In genomic region chr8:122574667-122575251, GRCm38 (mm10) we compare ENCODE assay signal across 8 mouse cellular contexts. TPM values are rescaled to one million over a fixed set of nuclear protein-coding genes. Genes with fewer than 3 reads are reported as not detected.
DNase-seq lines count a peak whose midpoint lies in the region; ATAC-seq and TF ChIP-seq lines count a peak whose summit lies in the region.

No protein-coding gene starts in this region.

- peak overlapping the region; percentile 59 for H3K27ac ChIP-seq in heart, embryonic 11.5 days (ENCODE audit: low read depth, low read length)
- H3K27ac ChIP-seq in ES-E14 (ENCODE audit: insufficient read depth, low read depth, low read length, poor library complexity, severe bottlenecking): peak overlapping the region; percentile 9; the same call in 1 of the 2 replicates
- peak overlapping the region; percentile 54 for H3K27ac ChIP-seq in intestine, embryonic 14.5 days (ENCODE audit: low read depth)
- H3K27ac ChIP-seq in macrophage: peak overlapping the region; percentile 78

- H3K9me3 ChIP-seq in heart, embryonic 11.5 days (replicated peaks; ENCODE audit: control insufficient read depth, low read length): no peaks in the 10 kb centered on the region
- no peaks in the 10 kb centered on the region for H3K9me3 ChIP-seq in ES-E14 (ENCODE audit: control insufficient read depth, insufficient read depth, low read depth, low read length)
- no peaks in the 10 kb centered on the region for H3K9me3 ChIP-seq in intestine, embryonic 14.5 days (ENCODE audit: control insufficient read depth, low read length)

- H3K27me3 ChIP-seq in heart, embryonic 11.5 days (ENCODE audit: control insufficient read depth, insufficient read depth, low read length): no peaks in the 10 kb centered on the region
- H3K27me3 ChIP-seq in intestine, embryonic 14.5 days (replicated peaks; ENCODE audit: control insufficient read depth, insufficient read depth, low read length): no peaks in the 10 kb centered on the region

- peaks cover 48% of the 10 kb centered on the region for H3K79me2 ChIP-seq in macrophage (ENCODE audit: inconsistent target)

- H3K4me2 ChIP-seq in heart, embryonic 11.5 days: peak overlapping the region; percentile 88
- H3K4me2 ChIP-seq in intestine, embryonic 14.5 days (ENCODE audit: low read length): peak overlapping the region; percentile 80

- intact Hi-C loops in gastrocnemius, postnatal 14 days (cut with DNase I; ENCODE audit: low total_unique reads): no loop called here

- peaks cover 34% of the 10 kb centered on the region for H3K36me3 ChIP-seq in heart, embryonic 11.5 days (ENCODE audit: control insufficient read depth, insufficient read depth, low read length)
- H3K36me3 ChIP-seq in ES-E14 (ENCODE audit: control insufficient read depth, insufficient read depth, low read length, poor library complexity, severe bottlenecking) (peaks cover 38% of the 10 kb centered on the region), macrophage (ENCODE audit: inconsistent target) (peaks cover 43% of the 10 kb centered on the region)
- peaks cover 41% of the 10 kb centered on the region for H3K36me3 ChIP-seq in intestine, embryonic 14.5 days (ENCODE audit: control insufficient read depth, insufficient read depth, low read length)

- ATAC-seq in heart, embryonic 11.5 days (replicated peaks; ENCODE audit: insufficient number of reproducible peaks, low FRiP score, low TSS enrichment): no peak
- peak; percentile 16; the same call in 1 of the 2 replicates for ATAC-seq in intestine, embryonic 14.5 days (replicated peaks; ENCODE audit: low FRiP score, low TSS enrichment, low read depth)
- ATAC-seq in activated CD4-positive, CD25-positive, alpha-beta regulatory T cell, adult 4 months: no peak

- in situ Hi-C loops in ES-E14 (cut with MboI; ENCODE audit: low sequenced_read_pairs in 2 of 2, unreplicated experiment in 2 of 2): no loop called here

- peaks cover 35% of the 10 kb centered on the region for H3K4me1 ChIP-seq in heart, embryonic 11.5 days (ENCODE audit: control insufficient read depth, insufficient read depth, low read length)
- H3K4me1 ChIP-seq in ES-E14 (ENCODE audit: control insufficient read depth in 2 of 2, insufficient read depth in 2 of 2, low read length in 2 of 2, poor library complexity in 1 of 2): peaks cover 9 to 27% of the 10 kb centered on the region in 2 experiments; a peak in 3 of 4 replicates
- peaks cover 33% of the 10 kb centered on the region for H3K4me1 ChIP-seq in intestine, embryonic 14.5 days (replicated peaks; ENCODE audit: control insufficient read depth, insufficient read depth, low read length)

- WGBS in heart, embryonic 11.5 days (ENCODE audit: insufficient replicate concordance): 15% methylated on average over 10 of the region's 10 CpGs
- WGBS in intestine, embryonic 14.5 days: 24% methylated on average over 10 of the region's 10 CpGs
- 79% methylated on average over 10 of the region's 10 CpGs for WGBS in macrophage (ENCODE audit: missing documents)

- DNase-seq in heart, adult 9 months (ENCODE audit: low spot score in 2 of 2): no peak
- DNase-seq in ES-E14 (ENCODE audit: low read depth, low spot score): no peak
- no peak for DNase-seq in intestine, embryonic 14.5 days (ENCODE audit: low spot score)
- DNase-seq in spleen, postnatal 14 days (ENCODE audit: low spot score in 2 of 2): no peak
- no peak for DNase-seq in gastrocnemius, postnatal 14 days

- H3K4me3 ChIP-seq in heart, embryonic 11.5 days (ENCODE audit: low read depth, low read length): 0 out of 2 replicates have a peak overlapping the region, but pooled peaks have one; percentile 8
- H3K4me3 ChIP-seq in ES-E14 (ENCODE audit: insufficient read depth in 1 of 2, low read depth in 1 of 2, low read length in 2 of 2, poor library complexity in 1 of 2, severe bottlenecking in 1 of 2) (peak overlapping the region in 1 of 2 experiments; percentile 87; a peak in 2 of 4 replicates), macrophage (ENCODE audit: inconsistent target) (peak overlapping the region; percentile 78; the same call in 1 of the 2 replicates)
- peak overlapping the region; percentile 71; the same call in 1 of the 2 replicates for H3K4me3 ChIP-seq in intestine, embryonic 14.5 days (ENCODE audit: low read depth, low read length)

- H3K9ac ChIP-seq in heart, embryonic 11.5 days (ENCODE audit: low read depth, low read length): 0 out of 2 replicates have a peak overlapping the region, but pooled peaks have one; percentile 34
- no peak overlapping the region for H3K9ac ChIP-seq in ES-E14 (ENCODE audit: insufficient read depth, low read depth, low read length, poor library complexity, severe bottlenecking)
- no peak overlapping the region for H3K9ac ChIP-seq in intestine, embryonic 14.5 days (ENCODE audit: low read length)

TF ChIP-seq in ES-E14, 5 proteins besides CTCF, POLR2A, EP300 and RAD21:
- TF ChIP-seq CHD2 (IDR thresholded peaks at IDR 0.05; ENCODE audit: low read depth, low read length): no peak
- TF ChIP-seq ZNF384 (IDR thresholded peaks at IDR 0.05; ENCODE audit: low read depth, low read length): no peak
- no peak for TF ChIP-seq HCFC1 (IDR thresholded peaks at IDR 0.05; ENCODE audit: borderline replicate concordance, insufficient read depth, low read length)
- peak; percentile 75 for TF ChIP-seq MAFK (IDR thresholded peaks at IDR 0.05; ENCODE audit: insufficient read depth, low read depth, low read length)

RNA-seq across cellular contexts. Expression of gene Aprt, which starts 1.9 kb away (rescaled TPM):
- 250 and 262 TPM in 2 replicates for polyA plus RNA-seq in heart, embryonic 11.5 days (2014; fragmentation: Nextera tagmentation; extraction: Ambion mirVana)
- 400 and 412 TPM in 2 replicates for total RNA-seq in ES-E14 (2012; rRNA removed)
- 580 and 583 TPM in 2 replicates for polyA plus RNA-seq in intestine, embryonic 14.5 days (2014; fragmentation: Nextera tagmentation; extraction: Ambion mirVana)
- 10 to 100 TPM; 16.7 to 82.3 (median 52.8) TPM for total RNA-seq in macrophage (2018; cell fraction: chromatin; rRNA removed)
- 100 to 1,000 TPM; 122 to 199 (median 155) TPM for total RNA-seq in macrophage (2018; cell fraction: cytosol; rRNA removed)
- 100 to 1,000 TPM in 4 of 26 experiments, 10 to 100 TPM in 22; 46.0 to 149 (median 72.7) TPM for total RNA-seq in macrophage (2018; cell fraction: nucleus; rRNA removed)
- 89.7 to 305 TPM (median 145 TPM) in 3 replicates for polyA plus RNA-seq in macrophage (2018)
- 10 to 100 TPM; 40.1 to 44.1 TPM for total RNA-seq in gastrocnemius, postnatal 14 days (2021)
- 100 to 1,000 TPM; 168 to 203 TPM for polyA plus RNA-seq in activated CD4-positive, CD25-positive, alpha-beta regulatory T cell, adult 4 months (2017; shearing (Covaris generic))

RNA-seq across cellular contexts. Expression of gene Cdt1, which starts 6.9 kb away (rescaled TPM):
- 29.5 and 30.4 TPM in 2 replicates for polyA plus RNA-seq in heart, embryonic 11.5 days (2014; fragmentation: Nextera tagmentation; extraction: Ambion mirVana)
- total RNA-seq in ES-E14 (2012; rRNA removed): 139 and 168 TPM in 2 replicates
- polyA plus RNA-seq in intestine, embryonic 14.5 days (2014; fragmentation: Nextera tagmentation; extraction: Ambion mirVana): 43.8 and 49.3 TPM in 2 replicates
- total RNA-seq in macrophage (2018; cell fraction: chromatin; rRNA removed): 10 to 100 TPM in 24 of 26 experiments, 1 to 10 TPM in 2; 5.9 to 60.1 (median 21.2) TPM
- total RNA-seq in macrophage (2018; cell fraction: cytosol; rRNA removed): 10 to 100 TPM; 14.4 to 42.5 (median 21.0) TPM
- total RNA-seq in macrophage (2018; cell fraction: nucleus; rRNA removed): 10 to 100 TPM; 11.5 to 96.2 (median 21.4) TPM
- polyA plus RNA-seq in macrophage (2018): 11.1 to 84.7 TPM (median 15.5 TPM) in 3 replicates
- total RNA-seq in gastrocnemius, postnatal 14 days (2021): 1 to 10 TPM; 1.8 to 3.0 TPM
- 10 to 100 TPM; 10.4 to 13.0 TPM for polyA plus RNA-seq in activated CD4-positive, CD25-positive, alpha-beta regulatory T cell, adult 4 months (2017; shearing (Covaris generic))

RNA-seq across cellular contexts. Expression of gene Piezo1, which starts 23.6 kb away (rescaled TPM):
- 17.4 and 19.4 TPM in 2 replicates for polyA plus RNA-seq in heart, embryonic 11.5 days (2014; fragmentation: Nextera tagmentation; extraction: Ambion mirVana)
- total RNA-seq in ES-E14 (2012; rRNA removed): 204 and 335 TPM in 2 replicates
- polyA plus RNA-seq in intestine, embryonic 14.5 days (2014; fragmentation: Nextera tagmentation; extraction: Ambion mirVana): 17.9 and 21.6 TPM in 2 replicates
- total RNA-seq in macrophage (2018; cell fraction: chromatin; rRNA removed): 1,000 to 10,000 TPM in 3 of 26 experiments, 100 to 1,000 TPM in 22, 10 to 100 TPM in 1; 87.6 to 1,687 (median 236) TPM
- 100 to 1,000 TPM in 1 of 26 experiments, 10 to 100 TPM in 25; 40.5 to 139 (median 66.7) TPM for total RNA-seq in macrophage (2018; cell fraction: cytosol; rRNA removed)
- 100 to 1,000 TPM; 100 to 685 (median 171) TPM for total RNA-seq in macrophage (2018; cell fraction: nucleus; rRNA removed)
- 43.2 to 134 TPM (median 57.2 TPM) in 3 replicates for polyA plus RNA-seq in macrophage (2018)
- total RNA-seq in gastrocnemius, postnatal 14 days (2021): 10 to 100 TPM; 15.1 to 15.4 TPM
- 10 to 100 TPM; 11.8 to 22.2 TPM for polyA plus RNA-seq in activated CD4-positive, CD25-positive, alpha-beta regulatory T cell, adult 4 months (2017; shearing (Covaris generic))

RNA-seq across cellular contexts. Expression of gene Galns, which starts 36.5 kb away (rescaled TPM):
- 11.4 and 12.3 TPM in 2 replicates for polyA plus RNA-seq in heart, embryonic 11.5 days (2014; fragmentation: Nextera tagmentation; extraction: Ambion mirVana)
- 8.9 and 9.2 TPM in 2 replicates for total RNA-seq in ES-E14 (2012; rRNA removed)
- 12.2 and 13.8 TPM in 2 replicates for polyA plus RNA-seq in intestine, embryonic 14.5 days (2014; fragmentation: Nextera tagmentation; extraction: Ambion mirVana)
- 10 to 100 TPM; 10.3 to 60.8 (median 33.9) TPM for total RNA-seq in macrophage (2018; cell fraction: chromatin; rRNA removed)
- total RNA-seq in macrophage (2018; cell fraction: cytosol; rRNA removed): 100 to 1,000 TPM in 8 of 26 experiments, 10 to 100 TPM in 18; 70.1 to 132 (median 87.3) TPM
- total RNA-seq in macrophage (2018; cell fraction: nucleus; rRNA removed): 100 to 1,000 TPM in 6 of 26 experiments, 10 to 100 TPM in 20; 33.0 to 130 (median 90.1) TPM
- polyA plus RNA-seq in macrophage (2018): 70.7 to 140 TPM (median 99.8 TPM) in 3 replicates
- 1 to 10 TPM; 2.9 to 3.6 TPM for total RNA-seq in gastrocnemius, postnatal 14 days (2021)
- 10 to 100 TPM in 1 of 2 experiments, 1 to 10 TPM in 1; 9.8 to 10.5 TPM for polyA plus RNA-seq in activated CD4-positive, CD25-positive, alpha-beta regulatory T cell, adult 4 months (2017; shearing (Covaris generic))

RNA-seq across cellular contexts. Expression of gene Trappc2l, which starts 36.7 kb away (rescaled TPM):
- polyA plus RNA-seq in heart, embryonic 11.5 days (2014; fragmentation: Nextera tagmentation; extraction: Ambion mirVana): 49.8 and 60.0 TPM in 2 replicates
- 53.2 and 56.1 TPM in 2 replicates for total RNA-seq in ES-E14 (2012; rRNA removed)
- 67.3 and 71.8 TPM in 2 replicates for polyA plus RNA-seq in intestine, embryonic 14.5 days (2014; fragmentation: Nextera tagmentation; extraction: Ambion mirVana)
- total RNA-seq in macrophage (2018; cell fraction: chromatin; rRNA removed): 100 to 1,000 TPM in 1 of 26 experiments, 10 to 100 TPM in 24, 1 to 10 TPM in 1; 9.3 to 112 (median 48.1) TPM
- 10 to 100 TPM; 46.6 to 71.7 (median 62.5) TPM for total RNA-seq in macrophage (2018; cell fraction: cytosol; rRNA removed)
- total RNA-seq in macrophage (2018; cell fraction: nucleus; rRNA removed): 10 to 100 TPM; 19.8 to 65.7 (median 38.5) TPM
- 54.4 to 79.3 TPM (median 76.9 TPM) in 3 replicates for polyA plus RNA-seq in macrophage (2018)
- 10 to 100 TPM; 47.5 TPM for total RNA-seq in gastrocnemius, postnatal 14 days (2021)
- 10 to 100 TPM; 46.3 to 78.4 TPM for polyA plus RNA-seq in activated CD4-positive, CD25-positive, alpha-beta regulatory T cell, adult 4 months (2017; shearing (Covaris generic))

Comparison
In these comparisons a context has a peak if more than half of its experiments do, and no peak if none do; other contexts are left out.
1. H3K27ac ChIP-seq: peak in every context shown above with its lines; median percentile 78 in macrophage; 59 in heart, embryonic 11.5 days; 54 in intestine, embryonic 14.5 days; 9 in ES-E14.